Mouse (Mus musculus) G1E (cell line): ENCODE measurements around the gene Robo2.

Experiments
- CTCF ChIP-seq: IDR thresholded peaks from 2 replicates; pipeline ENCODE4 v1.5.1; 2012; ENCODE audit warnings: low read depth, low read length, inconsistent platforms, mixed read lengths
- GATA1 ChIP-seq: IDR thresholded peaks from 2 replicates; pipeline ENCODE4 v1.6.1; 2012; ENCODE audit warnings: borderline replicate concordance, low read length, inconsistent platforms, mixed read lengths
- GATA2 ChIP-seq: IDR thresholded peaks from 2 replicates; pipeline ENCODE4 v1.6.1; 2012; ENCODE audit warnings: low read depth, low read length, inconsistent platforms, borderline replicate concordance
- POLR2AphosphoS5 ChIP-seq: IDR thresholded peaks from 2 replicates; pipeline ENCODE4 v1.6.1; 2012; ENCODE audit warnings: low read depth, low read length, inconsistent platforms; ENCODE audit not compliant: insufficient replicate concordance
- TAL1 ChIP-seq: conservative IDR thresholded peaks from 2 replicates; pipeline ENCODE4 v1.6.1; 2012; ENCODE audit warnings: low read depth, low read length, inconsistent platforms, mixed read lengths

GRCm38 (mm10) chr16:74092997-74093801, 318.4 kb downstream of the Robo2 start:
- no peak for TF ChIP-seq CTCF
- no peak for TF ChIP-seq POLR2AphosphoS5
- TF ChIP-seq GATA1 = no peak
- no peak for TF ChIP-seq GATA2
- TF ChIP-seq TAL1 = no peak
